Mouse (Mus musculus) kidney, embryonic 16.5 days (tissue): ENCODE data around the gene Tprkb. TPM values are rescaled to one million over a fixed set of nuclear protein-coding genes. Genes with fewer than 3 reads are reported as not detected.
"Not testable (repeated sequence)": the region's sequence is repeated elsewhere in the genome, so short reads cannot be mapped to it uniquely, and the experiment has no call there.

Experiments
- ATAC-seq: fragments of 200-750 bp; cut with Nextera tagmentation; 2 replicates; pipeline ENCODE4 v1.8.0; 2017; ENCODE audit warnings: moderate TSS enrichment; ENCODE audit not compliant: low FRiP score, low TSS enrichment
- H3K27ac ChIP-seq: fragments of 300-500 bp; sonication (generic); 2 replicates; pipeline ENCODE4 v1.5.1; 2014; ENCODE audit warnings: low read length
- H3K27me3 ChIP-seq: fragments of 300-500 bp; sonication (generic); 2 replicates; pipeline ENCODE4 v1.6.1; 2014; ENCODE audit warnings: low read length, control low read depth, mixed read lengths; ENCODE audit not compliant: insufficient read depth
- H3K36me3 ChIP-seq: fragments of 300-500 bp; sonication (generic); 2 replicates; pipeline ENCODE4 v1.6.1; 2014; ENCODE audit warnings: low read length, control low read depth, mixed read lengths; ENCODE audit not compliant: insufficient read depth
- H3K4me1 ChIP-seq: fragments of 300-500 bp; sonication (generic); 2 replicates; pipeline ENCODE4 v1.6.1; 2014; ENCODE audit warnings: low read length, control low read depth, mixed read lengths; ENCODE audit not compliant: insufficient read depth
- H3K4me2 ChIP-seq: fragments of 300-500 bp; sonication (generic); replicated peaks from 2 replicates; pipeline ENCODE4 v1.6.1; 2014; ENCODE audit warnings: low read depth, low read length
- H3K4me3 ChIP-seq: fragments of 300-500 bp; sonication (generic); 2 replicates; pipeline ENCODE4 v1.5.1; 2014; ENCODE audit warnings: mild to moderate bottlenecking, low read length
- H3K9ac ChIP-seq: fragments of 300-500 bp; sonication (generic); replicated peaks from 2 replicates; pipeline ENCODE4 v1.6.1; 2014; ENCODE audit warnings: low read length
- H3K9me3 ChIP-seq: fragments of 300-500 bp; sonication (generic); 2 replicates; pipeline ENCODE4 v1.6.1; 2016; ENCODE audit warnings: low read length, control low read depth
- WGBS: fragments of 180-500 bp; shearing (Covaris S2); extraction: QIAGEN DNeasy Blood & Tissue Kit; methylation state at CpG from one replicate; pipeline ENCODE4 v1.1.7; 2014; 5-methylcytosine and 5-hydroxymethylcytosine counted together
- polyA plus RNA-seq: library from polyadenylated mRNA; unstranded; fragments of >200 nt; fragmentation: Nextera tagmentation; extraction: Ambion mirVana; gene quantifications from 2 replicates; pipeline ENCODE4 v1.2.1, GENCODE M21; 2015

Tprkb gene
- polyA plus RNA-seq, 1 experiment from 2014 or later = 35.3 TPM

DNA sequence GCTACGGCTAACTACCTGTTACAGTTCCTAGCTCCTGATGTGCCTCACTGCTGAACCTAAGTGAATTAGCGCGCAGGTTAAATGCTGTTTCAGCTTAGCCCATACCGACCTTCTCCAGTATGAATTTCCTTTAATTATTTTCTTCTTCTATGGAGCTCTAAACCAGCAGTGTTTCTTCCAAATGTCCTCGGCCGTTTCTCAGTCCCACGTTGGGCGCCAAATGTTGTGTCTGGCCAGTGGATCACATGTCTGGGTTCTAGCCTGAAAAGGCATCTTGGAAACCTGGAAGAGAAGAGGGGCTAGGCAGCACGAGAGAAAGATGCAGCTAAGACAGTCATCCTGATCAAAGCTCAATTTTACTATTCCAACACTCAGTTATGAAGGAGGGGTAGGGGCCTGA is 28.4 kb upstream of the Tprkb start:
- H3K4me3 ChIP-seq, H3K9ac ChIP-seq, H3K27me3 ChIP-seq, H3K4me1 ChIP-seq, H3K27ac ChIP-seq, H3K36me3 ChIP-seq, H3K4me2 ChIP-seq, ATAC-seq: not testable (repeated sequence)
- peaks cover 22% of the 10 kb centered on the region for H3K9me3 ChIP-seq
- WGBS = 94% methylated on average over 9 of the region's 9 CpGs

DNA sequence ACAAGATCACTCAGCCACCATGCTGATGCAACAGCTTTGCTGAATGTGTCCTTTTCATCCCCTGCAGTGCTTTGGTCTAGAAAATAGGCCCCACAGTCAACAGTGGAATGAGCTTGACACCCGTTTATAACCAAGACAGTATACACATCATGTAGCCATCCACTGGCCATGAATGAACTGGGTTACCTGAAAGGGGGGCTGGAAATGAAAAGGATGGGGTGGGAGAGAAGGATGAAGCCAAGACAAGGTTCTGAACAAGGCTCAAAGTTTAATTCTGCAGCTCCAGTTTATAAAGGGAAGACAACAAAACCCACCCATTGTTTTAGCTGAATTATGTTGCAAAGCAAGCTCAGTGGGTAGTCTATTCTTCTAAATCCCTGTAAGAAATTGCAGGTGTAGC is 27.4 kb upstream of the Tprkb start:
- WGBS = 88% methylated on average over 1 of the region's 1 CpGs
- no peaks in the 10 kb centered on the region for H3K27me3 ChIP-seq
- H3K4me3 ChIP-seq = no peak overlapping the region
- no peaks in the 10 kb centered on the region for H3K4me1 ChIP-seq
- no peak overlapping the region for H3K4me2 ChIP-seq
- H3K27ac ChIP-seq = no peak overlapping the region
- no peak overlapping the region for H3K9ac ChIP-seq
- no peaks in the 10 kb centered on the region for H3K36me3 ChIP-seq
- peaks cover 22% of the 10 kb centered on the region for H3K9me3 ChIP-seq
- no peak for ATAC-seq

GRCm38 (mm10) chr6:85888961-85889360 is 22.7 kb upstream of the Tprkb start:
- Histone ChIP-seq H3K4me2 (no peak overlapping the region), H3K9me3 (peaks cover 13% of the 10 kb centered on the region), H3K4me3 (no peak overlapping the region), H3K9ac (no peak overlapping the region), H3K27me3 (no peaks in the 10 kb centered on the region), H3K36me3 (no peaks in the 10 kb centered on the region), H3K4me1 (no peaks in the 10 kb centered on the region), H3K27ac (no peak overlapping the region)
- WGBS = 89% methylated on average over 2 of the region's 2 CpGs
- ATAC-seq = no peak

- not testable (repeated sequence) for H3K4me1 ChIP-seq, H3K36me3 ChIP-seq, H3K4me2 ChIP-seq, H3K27ac ChIP-seq, H3K9ac ChIP-seq, ATAC-seq, H3K9me3 ChIP-seq, H3K27me3 ChIP-seq, H3K4me3 ChIP-seq
- WGBS = 73% methylated on average over 25 of the region's 25 CpGs
Measured at GRCm38 (mm10) chr6:85895061-85895648, 16.5 kb upstream of the Tprkb start.

- H3K9me3 ChIP-seq, H3K4me2 ChIP-seq, H3K9ac ChIP-seq, H3K36me3 ChIP-seq, H3K27me3 ChIP-seq, ATAC-seq, H3K4me3 ChIP-seq, H3K27ac ChIP-seq, H3K4me1 ChIP-seq: not testable (repeated sequence)
- 83% methylated on average over 6 of the region's 8 CpGs for WGBS
Measured at GRCm38 (mm10) chr6:85898596-85899475, 12.8 kb upstream of the Tprkb start.

- H3K9ac ChIP-seq = no peak overlapping the region
- H3K4me2 ChIP-seq = no peak overlapping the region
- ATAC-seq = no peak
- no peaks in the 10 kb centered on the region for H3K36me3 ChIP-seq
- H3K9me3 ChIP-seq = no peaks in the 10 kb centered on the region
- H3K27ac ChIP-seq = no peak overlapping the region
- no peak overlapping the region for H3K4me3 ChIP-seq
- no peaks in the 10 kb centered on the region for H3K4me1 ChIP-seq
- no peaks in the 10 kb centered on the region for H3K27me3 ChIP-seq
- 84% methylated on average over 2 of the region's 2 CpGs for WGBS
Measured at GRCm38 (mm10) chr6:85902303-85902702, 9.4 kb upstream of the Tprkb start.

DNA sequence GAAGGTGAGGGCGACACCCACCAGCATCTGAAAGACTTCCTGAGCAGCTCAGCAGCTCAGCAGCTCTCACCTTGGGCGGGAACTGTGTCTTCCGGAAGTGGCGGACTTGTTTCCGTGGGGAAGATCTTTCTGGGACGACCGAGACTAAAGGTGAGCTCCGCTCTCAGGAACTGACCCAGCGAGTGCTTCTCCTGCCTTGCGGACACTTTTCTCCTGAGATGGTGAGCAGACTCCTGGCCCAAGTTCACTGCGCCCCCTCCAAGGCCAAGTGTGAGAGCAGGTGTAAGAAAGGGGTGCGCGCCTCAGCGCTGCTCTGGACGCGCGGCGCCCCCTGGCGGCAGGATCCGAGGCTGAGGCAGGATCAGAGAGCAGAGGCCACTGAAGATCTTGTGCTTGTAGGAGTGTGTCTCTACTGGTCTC is 7.0 kb upstream of the Tprkb start, which contains the start of gene Nat8f4:
TSS of gene Nat8f4 (minus strand) at position 243 of the 420 bp plus-strand sequence.
- Histone ChIP-seq H3K4me2 (peak within 1 kb of the TSS; percentile 41), H3K4me3 (peak within 1 kb of the TSS; percentile 31)
- H3K9me3 ChIP-seq, H3K9ac ChIP-seq, H3K27me3 ChIP-seq, H3K27ac ChIP-seq, H3K4me1 ChIP-seq, H3K36me3 ChIP-seq: not testable (repeated sequence)
- ATAC-seq = peak; percentile 84
- 9% methylated on average over 20 of the region's 20 CpGs for WGBS

DNA sequence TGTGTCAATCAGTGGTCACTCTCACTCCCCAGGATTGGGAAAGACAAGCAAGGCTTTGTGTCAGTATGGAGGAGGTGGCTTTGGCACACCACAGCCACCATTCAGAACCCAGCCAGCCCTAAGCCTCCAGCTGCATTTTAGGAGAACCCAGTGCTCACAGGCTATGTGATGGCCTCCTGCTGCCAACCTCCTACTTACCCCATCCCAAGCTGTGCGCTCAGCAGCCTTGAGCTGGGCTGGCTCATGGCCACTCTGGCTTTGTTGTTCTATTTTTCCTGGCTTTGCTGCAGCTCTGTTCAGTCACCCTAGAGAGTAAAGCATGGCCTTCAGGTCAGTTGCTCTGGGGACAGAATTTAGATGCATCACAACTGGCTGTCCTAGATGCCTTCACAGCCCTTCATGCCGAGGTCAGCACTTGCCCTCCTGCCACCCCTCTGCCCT is 4.7 kb upstream of the Tprkb start:
- H3K27me3 ChIP-seq, H3K4me2 ChIP-seq, H3K4me1 ChIP-seq, H3K4me3 ChIP-seq, H3K9ac ChIP-seq, H3K27ac ChIP-seq, H3K36me3 ChIP-seq, H3K9me3 ChIP-seq, ATAC-seq: not testable (repeated sequence)
- WGBS = 72% methylated on average over 2 of the region's 2 CpGs

DNA sequence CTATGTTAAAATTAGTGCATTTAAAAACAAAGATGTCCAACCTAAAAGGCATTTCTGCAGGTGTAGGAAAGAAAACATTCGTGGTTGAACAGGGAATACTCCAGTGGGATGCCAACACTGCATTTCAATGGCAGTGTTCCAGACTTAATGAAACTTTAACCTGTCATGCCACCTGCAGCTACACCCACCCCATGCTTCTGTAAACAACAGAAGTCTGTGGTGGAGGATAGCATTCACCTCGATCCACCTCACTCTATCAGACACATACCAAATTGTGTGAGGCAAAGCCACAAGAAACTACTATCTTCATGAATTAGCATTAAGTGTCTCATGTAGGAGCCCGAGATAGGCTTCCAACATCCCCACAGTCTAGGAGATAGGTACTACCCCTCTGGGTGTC is 3.3 kb upstream of the Tprkb start:
- no peak overlapping the region for H3K4me2 ChIP-seq
- WGBS = 67% methylated on average over 3 of the region's 3 CpGs

GRCm38 (mm10) chr6:85909704-85910103 is 2.0 kb upstream of the Tprkb start:
- Histone ChIP-seq H3K27ac (no peak overlapping the region), H3K4me1 (peaks cover 2% of the 10 kb centered on the region; the same call in 1 of the 2 replicates), H3K9me3 (no peaks in the 10 kb centered on the region), H3K36me3 (no peaks in the 10 kb centered on the region), H3K4me3 (no peak overlapping the region), H3K27me3 (no peaks in the 10 kb centered on the region), H3K4me2 (no peak overlapping the region), H3K9ac (no peak overlapping the region)
- 97% methylated on average over 1 of the region's 1 CpGs for WGBS
- no peak for ATAC-seq

More for the DNA sequence above, 3.3 kb upstream of the Tprkb start:
- no peaks in the 10 kb centered on the region for H3K36me3 ChIP-seq
- no peaks in the 10 kb centered on the region for H3K27me3 ChIP-seq
- no peaks in the 10 kb centered on the region for H3K4me1 ChIP-seq
- no peaks in the 10 kb centered on the region for H3K9me3 ChIP-seq
- no peak overlapping the region for H3K4me3 ChIP-seq
- H3K9ac ChIP-seq = no peak overlapping the region
- no peak for ATAC-seq
- no peak overlapping the region for H3K27ac ChIP-seq
